Mouse (Mus musculus) lung, adult 18-20 months (tissue): ENCODE data around the gene Cyfip2.

Experiments used
- DNase-seq, 2 experiments: peaks; one replicate each; pipeline ENCODE4 v3.0.0; 2022; ENCODE audit warnings: mixed read lengths in 2 of 2

The Cyfip2 gene

DNA sequence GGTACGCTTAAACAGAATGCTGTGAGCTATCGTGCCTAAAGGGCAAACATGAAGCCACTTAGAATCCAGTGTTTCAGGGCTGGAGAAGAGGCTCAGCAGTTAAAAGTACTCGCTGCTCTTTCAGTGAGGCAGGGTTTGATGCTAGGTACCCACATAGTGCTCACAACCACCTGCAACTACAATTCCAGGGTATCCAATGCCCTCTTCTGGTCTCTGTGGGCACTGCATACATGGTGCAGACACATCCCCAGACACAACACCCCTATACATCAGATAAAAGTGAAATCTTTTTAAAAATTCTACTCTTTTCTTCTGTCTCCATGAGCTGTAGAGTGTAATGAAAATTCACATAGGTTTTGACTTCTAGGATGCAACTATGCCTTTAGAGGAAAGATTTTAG lies 38.7 kb downstream of the Cyfip2 start:
- no peak for DNase-seq

DNA sequence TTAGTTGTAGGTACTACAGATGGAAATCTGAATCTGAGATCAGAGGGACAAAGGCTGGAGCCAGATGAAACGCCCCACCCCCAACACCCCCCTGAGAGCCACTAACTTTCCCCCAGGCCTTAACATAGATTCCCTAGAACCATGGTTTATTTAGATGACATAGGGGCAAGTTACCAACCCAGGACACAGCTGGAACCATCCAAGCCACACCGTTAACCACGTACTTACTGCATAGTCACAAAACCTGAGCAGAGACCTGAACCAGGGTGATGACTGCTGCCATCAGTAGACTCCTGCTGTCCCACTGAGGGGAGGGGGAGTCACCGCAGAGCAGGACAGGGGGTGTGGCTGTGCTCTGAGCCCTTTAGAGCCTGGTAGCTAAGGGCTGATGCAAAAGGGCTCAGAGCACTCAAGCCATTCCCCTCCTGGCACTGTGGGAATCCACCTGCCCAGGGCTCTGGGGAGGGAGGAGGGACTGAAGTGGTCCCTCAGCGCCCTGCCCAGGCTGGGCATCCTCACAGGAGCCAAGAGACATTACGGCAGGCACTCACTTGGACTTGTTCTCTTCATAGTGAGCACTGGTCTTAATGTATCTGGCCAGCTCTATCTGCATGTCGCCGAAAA lies 40.5 kb downstream of the Cyfip2 start:
- DNase-seq = no peak

DNA sequence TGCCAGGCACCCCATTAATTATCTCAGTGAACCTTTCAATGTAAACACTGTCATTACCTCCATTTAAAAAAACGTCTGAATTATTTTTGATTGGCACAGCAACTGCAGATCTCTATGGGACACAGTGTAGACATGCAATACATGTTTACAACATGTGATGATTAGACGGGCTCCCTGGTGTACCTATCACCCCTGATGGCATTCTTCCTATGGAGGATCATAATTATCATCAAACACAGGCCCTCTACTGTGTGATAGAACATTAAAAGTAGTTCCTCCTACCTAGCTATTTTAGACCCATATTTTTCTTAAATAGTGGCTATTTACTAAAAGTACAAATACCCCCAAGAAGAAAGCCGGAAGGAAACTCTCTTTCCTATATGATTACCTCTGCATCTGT lies 42.8 kb downstream of the Cyfip2 start:
- DNase-seq = no peak

DNA sequence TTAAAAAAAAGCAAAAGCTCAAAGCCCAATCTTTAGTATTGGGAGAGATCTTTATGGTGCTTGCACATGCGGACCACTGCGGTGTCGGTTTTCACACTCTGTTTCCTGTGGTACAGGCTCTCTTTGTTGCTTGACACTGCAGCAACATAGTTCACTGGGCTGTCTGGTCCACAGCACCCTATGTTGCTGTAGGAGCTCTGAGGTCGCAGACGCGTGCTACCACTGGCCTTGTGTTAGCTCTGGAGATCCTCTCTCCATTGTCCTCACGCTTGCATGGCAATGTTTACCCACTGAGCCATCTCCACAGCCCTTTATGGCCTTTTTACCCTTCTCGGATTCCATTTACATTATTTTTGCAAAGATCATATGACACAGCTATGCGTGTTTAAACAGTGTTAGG lies 43.3 kb downstream of the Cyfip2 start:
- DNase-seq = no peak

DNA sequence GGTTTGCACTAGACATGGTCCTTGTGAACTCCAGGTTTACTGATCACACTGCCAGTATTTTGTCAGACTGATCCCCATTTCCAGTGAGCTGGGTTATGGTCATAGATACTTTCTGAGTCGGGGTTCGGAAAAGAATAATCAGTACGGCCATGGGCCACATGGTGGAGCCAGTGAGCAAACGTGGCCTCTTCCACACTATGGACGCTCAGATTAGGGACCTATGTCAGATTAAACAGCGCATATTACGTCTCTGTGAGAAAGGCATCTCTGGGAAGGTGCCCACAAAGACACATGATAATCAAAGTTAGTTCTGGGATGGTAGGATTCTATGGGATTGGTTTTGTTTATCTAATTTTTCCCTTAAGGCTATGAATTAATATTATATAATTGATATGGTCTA lies 43.7 kb downstream of the Cyfip2 start:
- peak; percentile 23 to 27 for DNase-seq

DNA sequence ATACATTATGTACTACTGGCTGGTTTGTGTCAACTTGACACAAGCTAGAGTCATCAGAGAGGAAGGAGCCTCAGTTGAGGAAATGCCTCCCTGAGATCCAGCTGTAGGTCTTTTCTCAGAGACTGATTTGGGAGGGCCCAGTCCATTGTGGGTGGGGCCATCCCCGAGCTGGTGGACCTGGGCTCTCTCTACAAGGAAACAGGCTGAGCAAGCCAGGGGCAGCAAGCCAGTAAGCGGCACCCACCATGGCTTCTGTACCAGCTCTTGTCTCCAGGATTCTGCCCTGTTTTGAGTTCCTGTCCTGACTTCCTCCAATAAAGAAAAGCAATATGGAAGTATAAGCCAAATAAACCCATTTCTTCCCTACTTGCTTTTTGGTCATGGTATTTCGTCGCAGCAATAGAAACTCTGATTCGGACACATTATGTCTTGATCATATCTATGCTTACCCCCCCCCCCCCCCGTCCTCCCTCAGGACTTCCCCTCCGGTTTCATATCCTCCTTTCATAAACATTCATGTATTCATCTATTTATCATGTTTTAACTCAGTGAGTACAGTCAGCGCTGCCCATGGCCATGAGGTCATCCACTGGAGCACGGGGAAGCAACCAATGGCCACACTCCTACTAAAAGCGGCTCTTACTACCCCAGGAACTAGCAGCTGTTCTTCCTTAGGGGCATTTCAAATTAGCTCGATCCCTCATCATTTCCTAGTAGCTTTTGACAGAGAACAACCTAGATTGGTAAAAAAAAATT lies 47.5 kb downstream of the Cyfip2 start:
- DNase-seq = no peak

DNA sequence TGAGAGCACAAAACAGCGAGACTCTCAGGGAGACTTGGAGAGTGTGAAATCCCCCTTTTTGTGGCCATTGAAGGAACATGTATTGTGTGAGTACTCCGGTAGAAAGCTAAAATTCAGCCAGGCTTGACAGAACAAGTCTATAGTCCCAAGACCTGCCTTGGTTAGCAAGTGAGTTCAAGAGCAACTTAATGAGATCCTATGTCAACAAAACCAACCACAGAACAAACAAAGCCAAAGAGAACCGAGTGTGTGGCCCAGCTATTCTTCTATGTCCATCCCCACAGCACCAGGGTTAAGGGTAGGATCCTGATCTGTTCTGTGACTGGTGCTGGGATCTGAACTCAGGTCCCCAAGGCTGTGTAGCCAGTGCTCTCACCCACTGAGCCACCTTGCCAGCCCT lies 48.1 kb downstream of the Cyfip2 start:
- peak in 1 of 2 experiments; percentile 31 for DNase-seq

DNA sequence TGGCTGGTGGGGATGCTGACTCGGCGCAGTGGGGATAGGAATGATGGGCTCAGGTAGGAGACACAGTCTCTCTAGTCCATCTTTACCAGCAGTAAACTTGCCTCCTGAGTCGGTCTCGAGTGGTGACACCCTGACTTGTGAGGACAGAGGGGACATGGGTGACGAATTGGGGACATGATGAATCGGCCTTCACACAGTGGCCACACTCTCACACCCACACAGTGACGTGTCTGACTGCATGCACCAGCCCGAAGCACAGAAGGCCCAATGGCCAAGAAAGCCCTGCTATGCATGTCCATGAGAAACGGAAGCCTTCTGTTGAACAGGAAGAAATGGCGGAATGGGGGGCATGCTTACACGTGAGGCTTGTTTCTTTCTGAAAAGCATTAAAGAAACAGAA lies 49.4 kb downstream of the Cyfip2 start:
- DNase-seq = no peak

DNA sequence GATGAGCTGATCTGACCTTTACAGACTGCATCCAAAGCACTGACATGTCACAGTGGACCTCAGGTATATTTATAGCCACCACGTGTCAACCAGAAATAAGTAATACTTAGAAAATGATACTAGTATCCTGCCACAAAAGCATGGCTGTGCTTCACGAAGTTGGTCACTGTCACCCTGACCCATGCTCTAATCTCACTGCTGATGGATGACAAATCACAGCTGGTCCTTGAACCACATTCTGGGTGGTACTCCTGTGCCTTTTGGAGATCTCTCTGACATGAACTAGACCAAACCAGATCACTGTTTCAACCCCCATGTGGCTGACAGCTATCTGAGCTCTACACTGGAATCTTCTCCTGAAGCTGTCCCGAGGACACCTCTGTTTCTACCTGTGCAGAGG lies 49.8 kb downstream of the Cyfip2 start:
- no peak for DNase-seq

DNA sequence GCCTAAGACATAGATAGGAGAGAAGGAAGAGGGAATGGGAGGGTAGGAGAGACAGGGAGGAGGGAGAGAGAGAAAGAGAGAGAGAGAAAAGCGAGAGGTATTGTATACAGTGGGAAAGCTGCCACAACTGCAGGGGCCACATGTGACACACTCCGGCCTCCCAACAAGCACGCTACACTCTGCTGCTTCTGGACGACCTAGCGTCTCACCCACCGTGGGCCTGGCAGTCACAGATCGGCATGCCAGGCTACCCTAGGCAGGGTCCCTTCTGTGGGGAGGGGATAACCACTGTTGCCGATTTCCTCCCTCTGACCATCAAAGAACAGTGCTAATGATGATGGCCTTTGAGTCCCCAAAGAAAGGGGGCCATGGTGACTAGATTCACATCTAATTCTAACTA lies 53.9 kb downstream of the Cyfip2 start:
- DNase-seq = no peak

DNA sequence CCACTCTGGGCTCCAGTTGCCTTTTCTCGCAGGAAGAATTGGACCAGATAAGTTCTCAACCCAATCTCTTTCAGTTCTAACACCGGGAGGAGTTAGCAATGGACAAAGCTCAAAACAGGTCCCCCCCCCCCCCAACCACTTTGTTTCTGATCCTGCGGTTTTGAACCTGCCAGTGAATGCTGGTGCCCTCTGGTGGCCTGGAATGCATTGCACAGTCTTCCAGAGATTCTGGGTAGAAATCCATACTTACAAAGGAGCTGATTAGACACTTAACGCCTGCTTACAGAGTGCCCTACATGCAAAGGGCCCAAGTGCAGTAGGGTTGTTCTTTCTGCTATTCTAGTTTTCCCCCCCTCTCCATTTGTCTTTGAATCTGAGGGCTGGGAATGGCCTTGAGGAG lies 54.5 kb downstream of the Cyfip2 start:
- DNase-seq = no peak

DNA sequence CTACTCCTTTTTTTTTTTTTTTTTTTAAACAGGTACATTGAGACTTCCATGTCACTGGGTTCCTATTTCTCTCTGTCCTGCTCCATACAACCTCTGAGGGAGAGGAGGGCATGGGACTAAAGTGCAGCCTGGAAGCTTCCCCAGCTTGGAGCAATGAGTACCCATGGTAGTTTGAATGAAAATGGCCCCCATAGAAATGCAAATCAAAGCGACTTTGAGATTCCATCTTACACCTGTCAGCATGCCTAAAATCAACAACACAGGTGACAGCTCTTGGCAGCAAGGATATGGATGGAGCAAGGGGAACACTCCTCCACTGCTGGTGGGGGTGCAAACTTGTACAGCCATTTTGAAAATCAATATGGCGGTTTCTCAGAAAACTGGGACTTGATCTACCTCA lies 57.4 kb downstream of the Cyfip2 start:
- DNase-seq = no peak

DNA sequence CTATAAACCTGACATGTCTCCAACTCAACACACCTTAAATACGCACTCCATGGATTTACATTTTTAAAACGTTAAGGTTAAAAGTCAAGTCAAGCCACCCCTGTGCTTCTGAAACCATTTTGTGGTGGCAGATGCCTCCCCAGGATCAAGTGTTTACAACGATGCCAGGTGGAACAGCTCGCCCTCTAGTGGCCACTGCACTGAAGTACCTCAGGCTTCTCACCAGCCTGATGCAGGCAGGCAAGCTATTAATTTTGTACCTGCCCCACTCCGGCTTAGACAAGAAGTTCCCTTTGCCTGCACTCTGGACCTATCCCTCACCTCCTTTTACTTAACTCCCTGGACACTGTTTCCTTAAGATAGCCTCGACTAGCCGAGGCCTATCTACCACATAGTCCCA lies 60.7 kb downstream of the Cyfip2 start:
- DNase-seq = peak; percentile 50 to 63

DNA sequence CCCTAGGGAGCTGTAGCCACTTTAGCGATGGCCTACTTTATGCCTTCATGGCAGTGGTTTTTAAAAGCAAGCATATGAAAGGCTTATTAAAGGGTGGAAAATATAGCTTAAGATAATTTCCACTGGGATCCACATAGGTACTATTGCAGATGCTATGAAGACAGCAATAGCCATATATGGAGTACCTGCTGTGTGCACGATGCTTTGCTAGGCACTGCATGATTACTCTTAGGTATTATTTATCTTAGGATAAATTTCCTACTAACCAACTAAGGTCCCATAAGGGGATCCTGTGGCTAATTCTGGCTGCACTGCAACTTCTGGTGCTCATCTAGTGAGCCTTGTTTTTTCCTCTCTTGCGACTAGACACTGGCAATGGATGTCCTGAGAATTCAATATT lies 64.3 kb downstream of the Cyfip2 start:
- DNase-seq = no peak

DNA sequence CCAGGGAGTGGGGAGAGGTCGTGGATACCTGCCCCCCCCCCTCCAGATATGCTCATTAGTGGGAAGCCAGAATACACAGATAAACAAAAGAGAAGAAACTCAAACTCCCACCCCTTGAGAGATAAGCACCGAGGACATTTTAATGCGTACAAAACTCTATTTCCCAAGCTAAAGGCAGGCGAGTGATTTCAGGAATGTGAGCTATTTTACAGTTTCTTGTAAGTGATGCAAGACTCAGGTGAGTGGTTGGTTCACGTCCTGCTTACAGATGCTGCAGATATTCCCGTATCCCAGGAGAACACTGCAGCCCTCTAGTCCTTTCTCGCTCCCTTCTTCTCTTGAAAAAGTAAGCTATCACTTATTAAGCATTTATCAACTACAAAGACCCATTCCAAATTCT lies 66.3 kb downstream of the Cyfip2 start:
- no peak for DNase-seq

DNA sequence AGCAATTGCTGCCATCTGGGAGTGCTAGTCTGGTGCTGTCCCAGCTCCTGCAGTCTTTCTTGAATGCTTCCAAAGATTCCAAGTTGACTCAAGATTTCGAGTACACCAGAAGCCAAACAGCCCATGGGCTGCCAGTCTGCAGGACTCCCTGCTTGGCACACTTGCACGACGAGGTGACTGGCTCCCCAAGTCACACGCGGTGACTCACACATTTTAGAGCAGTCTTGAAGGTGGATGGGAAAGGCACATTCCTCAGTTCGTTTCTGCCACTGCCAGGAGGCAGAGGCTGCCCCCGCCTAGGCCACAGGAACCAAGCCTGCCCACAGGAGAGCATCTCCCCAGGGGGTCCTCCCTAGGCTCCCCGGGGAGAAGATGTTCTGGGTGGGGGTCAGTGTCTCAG lies 66.7 kb downstream of the Cyfip2 start:
- peak in 1 of 2 experiments; percentile 13 for DNase-seq

DNA sequence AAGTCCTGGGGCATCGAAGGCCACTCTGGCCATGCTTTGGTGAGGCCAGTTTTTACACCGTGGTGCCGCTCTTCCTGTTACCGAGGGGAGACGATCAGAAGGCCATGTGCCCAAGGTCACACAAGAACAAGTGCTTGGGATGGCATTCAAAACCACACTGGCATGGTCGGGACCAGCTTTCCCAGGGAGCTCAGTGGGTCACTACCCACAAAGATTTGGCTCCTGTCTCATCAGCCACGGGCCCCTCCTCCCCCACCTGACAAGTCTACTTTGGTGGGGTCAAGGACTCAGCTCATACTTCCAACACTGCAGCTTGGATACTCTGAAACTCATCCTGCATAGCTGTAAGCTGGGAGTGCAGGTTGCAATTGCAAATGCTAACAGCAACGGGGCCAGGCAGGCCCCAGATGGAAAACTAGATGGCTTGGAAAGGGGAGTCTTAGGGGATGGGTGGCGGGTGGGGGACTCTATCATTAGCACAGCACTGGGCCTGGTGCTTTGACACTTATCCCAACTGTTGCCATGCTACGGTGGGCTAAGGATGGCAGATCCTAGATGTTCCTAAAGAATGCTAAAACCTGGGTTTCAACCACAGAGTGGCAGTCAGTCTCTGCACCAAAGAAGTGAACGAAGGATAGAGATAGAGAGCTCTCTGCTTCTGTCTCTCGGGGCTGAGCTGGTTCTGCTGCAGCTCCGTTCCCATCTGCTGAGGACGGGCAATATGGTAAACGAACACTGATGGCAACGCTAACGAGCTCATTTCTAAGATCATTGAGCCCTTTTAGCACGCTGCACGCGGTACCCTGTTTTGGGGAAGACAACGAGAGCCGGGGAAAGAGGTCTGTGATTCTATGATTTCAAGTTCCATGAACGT lies 67.7 kb downstream of the Cyfip2 start:
- no peak for DNase-seq

DNA sequence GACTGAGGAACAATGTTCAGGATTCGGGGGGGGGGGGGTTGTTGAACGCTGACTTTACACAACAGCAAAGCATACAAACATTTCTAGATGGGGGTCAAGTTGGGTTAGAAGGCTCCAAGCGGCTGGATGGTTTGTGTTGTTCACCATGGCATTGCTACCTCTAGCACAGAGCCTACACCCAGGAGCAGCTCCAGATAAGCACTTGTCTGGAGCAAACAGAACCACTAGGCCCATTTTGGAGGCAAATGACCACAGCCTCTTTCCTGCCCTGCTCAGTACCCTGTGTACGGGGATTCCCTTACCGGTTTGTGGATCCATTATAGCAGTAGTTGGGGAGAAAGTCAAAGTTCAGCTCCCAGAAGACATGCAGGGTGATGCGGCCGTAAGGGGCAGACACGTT lies 70.7 kb downstream of the Cyfip2 start:
- DNase-seq = no peak

DNA sequence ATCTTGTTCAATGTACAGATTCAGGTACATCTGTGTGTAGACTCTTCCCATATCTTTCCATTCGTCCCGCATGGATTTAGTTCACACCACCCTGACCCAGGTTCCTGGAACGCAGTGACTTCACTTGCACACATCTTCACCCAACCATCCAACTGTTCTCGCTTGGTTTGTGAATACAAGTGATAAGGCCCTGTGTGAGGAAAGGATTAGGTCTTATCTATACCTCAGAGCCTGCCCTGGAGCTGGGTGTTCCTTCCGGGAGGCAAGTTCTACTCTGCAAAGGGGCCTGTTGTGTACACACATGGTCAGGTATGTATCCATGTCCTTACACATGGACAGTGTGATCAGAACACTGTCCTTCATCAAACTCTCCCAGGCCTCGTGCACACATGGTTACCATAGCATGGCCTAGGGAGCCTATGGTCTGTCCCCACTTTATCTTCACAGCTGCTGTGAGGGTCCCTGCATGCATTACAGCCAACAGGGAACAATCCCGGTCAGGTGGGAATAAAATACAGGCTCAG lies 71.4 kb downstream of the Cyfip2 start:
- DNase-seq = no peak

DNA sequence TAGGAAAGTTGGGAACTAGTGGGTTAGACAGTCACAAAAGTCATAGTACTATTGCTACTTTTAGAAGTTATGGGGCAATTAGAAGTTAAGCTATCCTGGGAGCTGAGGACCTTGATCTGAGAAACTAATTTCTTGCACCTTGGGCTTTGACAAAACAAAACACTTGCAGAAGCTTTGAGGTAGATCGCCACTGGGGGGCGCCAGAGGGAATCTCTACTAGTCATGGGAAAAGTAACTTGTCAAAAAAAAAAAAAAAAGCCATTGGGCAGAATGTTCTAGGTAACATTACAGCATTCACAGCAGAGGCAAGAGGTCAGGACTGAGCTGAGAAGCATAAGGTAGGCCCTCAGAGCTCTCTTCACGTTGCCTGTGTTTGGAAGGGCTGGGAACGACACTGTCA lies 75.7 kb downstream of the Cyfip2 start:
- peak; percentile 47 to 51 for DNase-seq

DNA sequence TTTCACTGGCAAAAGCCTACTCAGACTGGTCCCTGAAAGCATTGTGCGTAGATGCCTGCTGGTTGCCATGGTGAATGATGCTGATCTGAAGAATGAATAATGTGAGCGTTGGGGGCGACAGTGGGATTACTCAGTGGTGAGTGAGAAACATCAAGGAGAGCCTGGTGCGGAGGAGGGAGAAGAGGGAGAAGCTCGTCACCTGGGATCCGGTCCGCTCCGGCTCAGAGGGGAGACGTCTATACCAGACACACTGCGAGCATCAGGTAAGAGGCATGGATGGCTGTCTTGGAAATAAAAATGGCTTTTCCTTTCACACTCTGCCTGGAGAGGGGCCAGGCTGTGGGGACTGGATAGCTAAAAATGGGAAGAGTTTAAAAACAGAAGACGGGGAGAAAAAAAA lies 77.3 kb downstream of the Cyfip2 start, which contains the start of gene Fndc9:
Fndc9 (plus strand) TSS at position 198 of the 400 bp plus-strand sequence.
- no peak for DNase-seq

DNA sequence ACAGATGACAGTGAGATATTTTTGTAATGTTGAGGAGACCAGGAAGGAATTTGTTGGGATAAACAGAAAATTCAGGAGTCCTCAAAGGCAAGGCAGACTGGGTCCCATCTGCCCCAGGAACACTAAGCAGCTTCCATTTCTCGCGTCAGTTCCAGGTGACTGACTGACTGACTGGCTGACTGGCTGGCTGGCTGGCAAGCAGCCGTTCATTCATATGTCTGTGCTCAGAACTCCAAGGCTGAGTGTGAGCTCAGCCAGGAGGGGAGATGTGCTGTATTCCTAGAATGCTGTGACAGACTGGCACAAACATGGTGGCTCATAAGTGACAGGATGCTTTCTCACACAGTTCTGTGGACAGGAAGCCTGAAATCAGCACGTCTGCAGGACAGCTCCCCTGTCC lies 78.7 kb downstream of the Cyfip2 start:
- DNase-seq = no peak

DNA sequence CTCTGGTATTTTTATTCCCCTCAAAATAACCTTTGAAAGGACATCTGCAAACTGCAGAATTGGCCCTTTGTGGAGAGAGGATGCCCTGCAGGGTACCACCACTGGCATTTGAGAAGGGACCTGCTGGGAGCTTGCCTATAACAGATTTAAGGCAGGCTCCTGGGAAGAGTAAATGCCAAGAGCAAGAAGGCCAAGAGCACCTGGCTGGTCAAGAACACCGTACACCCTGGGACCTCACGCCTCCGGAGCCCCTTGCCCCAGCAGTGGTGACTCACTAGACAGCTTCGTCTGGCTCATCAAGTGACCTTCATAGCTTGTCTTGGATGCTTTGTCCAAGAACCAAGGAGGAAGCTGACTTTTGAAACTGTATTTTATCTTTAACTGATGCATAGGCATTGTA lies 79.9 kb downstream of the Cyfip2 start:
- no peak for DNase-seq

DNA sequence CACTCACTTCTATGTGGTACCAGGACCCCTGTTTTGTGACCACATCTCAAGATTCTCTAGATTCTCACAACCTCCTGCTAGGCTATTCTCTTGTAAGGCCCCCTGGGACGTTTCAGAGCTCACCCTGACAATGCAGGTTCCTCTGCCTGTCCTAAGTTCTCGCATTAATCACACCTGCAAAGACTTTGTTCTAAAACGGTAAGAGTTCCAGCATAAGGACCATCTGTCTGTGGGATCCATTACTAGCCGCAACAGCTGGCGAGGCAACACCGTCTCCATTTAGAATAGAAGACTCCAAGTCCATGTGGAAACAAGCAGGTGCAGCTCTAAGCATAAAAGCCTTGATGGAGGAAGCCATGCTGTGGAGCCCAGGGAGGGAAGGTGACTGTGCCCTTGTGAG lies 82.5 kb downstream of the Cyfip2 start:
- DNase-seq = no peak
